Mouse (Mus musculus) kidney, adult 9 months (tissue): ENCODE results near the gene Msmp.

Source experiments
- DNase-seq: peaks from one replicate; pipeline ENCODE4 v3.0.0; 2022

Gene Msmp

DNA sequence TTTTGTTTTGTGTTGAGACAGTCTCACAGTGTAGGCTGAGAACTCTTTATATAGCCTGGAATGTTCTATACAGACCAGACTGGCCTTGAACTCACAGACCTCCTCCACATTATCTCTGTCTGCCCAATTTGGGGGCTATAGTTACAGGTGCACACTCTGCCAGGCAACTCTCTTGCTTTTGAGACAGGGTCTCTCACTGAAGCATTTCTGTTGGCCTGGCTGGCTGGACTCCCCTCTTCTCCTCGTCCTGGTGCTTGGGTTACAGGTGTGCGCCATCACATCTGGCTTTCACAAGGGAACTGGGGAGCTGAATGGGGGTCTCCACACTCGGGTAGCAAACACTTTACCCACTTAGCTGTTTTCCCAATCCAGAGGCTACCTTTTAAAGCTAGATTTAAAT is 7.7 kb upstream of the Msmp start:
- DNase-seq, result no peak

DNA sequence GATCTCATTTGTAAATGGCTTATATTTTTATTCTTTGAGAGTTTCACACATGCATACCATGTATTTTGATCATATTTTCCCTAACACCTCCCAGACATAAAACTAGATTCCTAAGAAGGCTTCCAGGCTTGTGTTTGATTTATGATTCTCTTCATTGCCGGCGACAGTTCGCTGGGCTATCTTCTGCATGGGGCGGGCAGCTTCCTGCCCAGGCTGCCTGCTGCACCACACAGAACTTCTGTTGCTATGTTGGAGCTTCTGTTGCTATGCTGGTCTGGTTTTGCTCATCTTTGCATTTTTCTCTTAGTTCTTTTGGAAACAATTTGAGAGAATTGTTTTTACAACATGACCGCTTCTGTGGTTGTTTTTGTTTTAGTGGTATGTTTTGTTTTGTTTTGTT is 7.2 kb upstream of the Msmp start:
- no peak for DNase-seq

DNA sequence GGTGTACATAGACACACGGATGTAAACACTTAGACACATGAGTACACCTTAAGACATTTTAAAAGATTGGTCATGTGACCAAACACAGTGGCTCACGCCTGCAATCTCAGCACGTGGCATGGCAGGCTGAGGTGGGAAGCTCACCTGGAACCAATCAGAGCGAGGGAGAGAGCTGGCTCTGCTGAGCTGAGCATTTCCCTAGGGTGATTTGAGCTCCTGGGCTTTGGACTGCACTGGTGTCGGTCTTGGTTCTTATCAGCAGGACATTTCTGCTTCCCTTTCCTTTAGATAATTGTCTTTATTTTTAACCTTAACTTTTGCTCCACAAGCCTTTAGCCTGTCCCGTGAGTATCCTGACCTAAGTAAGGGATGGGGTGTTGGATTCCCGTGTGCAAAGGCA is 3.4 kb upstream of the Msmp start:
- DNase-seq, result peak; percentile 55

DNA sequence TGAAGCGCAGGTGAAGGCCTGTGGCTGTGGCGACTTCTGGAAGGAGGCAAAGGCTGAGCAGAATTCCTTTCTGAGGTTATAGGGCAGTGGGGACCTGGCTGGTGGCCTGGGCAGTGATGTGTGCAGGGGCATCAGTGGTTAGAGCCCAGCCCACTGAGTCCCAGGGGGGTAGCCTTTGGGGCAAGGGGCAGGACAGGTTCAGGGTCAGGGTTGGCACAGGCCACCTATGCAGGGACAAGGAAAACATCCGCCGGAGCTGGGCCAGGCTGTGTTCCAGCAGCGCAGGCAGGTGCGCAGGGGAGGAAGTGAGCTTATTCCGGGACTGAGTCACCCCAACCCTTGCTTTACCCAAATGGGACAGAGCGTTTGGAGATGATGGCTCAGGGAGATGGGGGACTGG is 2.1 kb upstream of the Msmp start:
- DNase-seq, result peak; percentile 92

DNA sequence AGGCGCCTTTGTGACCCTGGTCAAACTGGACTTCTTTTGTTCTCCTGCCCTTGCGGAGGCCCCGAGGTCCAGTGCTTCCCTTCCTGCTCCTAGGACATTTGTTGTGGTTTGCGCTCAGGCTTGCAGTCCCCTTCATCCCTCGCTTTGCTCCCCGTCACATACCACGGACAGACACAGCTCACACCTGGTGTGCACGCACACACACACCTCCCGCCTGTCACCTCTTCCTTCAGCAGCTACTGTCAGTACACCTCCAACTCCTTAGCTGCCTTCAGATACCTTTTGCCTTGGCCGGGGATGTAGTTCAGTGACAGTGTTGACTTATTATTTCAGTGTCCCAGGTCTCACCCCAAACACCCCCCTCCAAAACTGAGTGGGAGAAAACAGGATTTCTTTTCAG is 1.4 kb upstream of the Msmp start:
- DNase-seq, result no peak

DNA sequence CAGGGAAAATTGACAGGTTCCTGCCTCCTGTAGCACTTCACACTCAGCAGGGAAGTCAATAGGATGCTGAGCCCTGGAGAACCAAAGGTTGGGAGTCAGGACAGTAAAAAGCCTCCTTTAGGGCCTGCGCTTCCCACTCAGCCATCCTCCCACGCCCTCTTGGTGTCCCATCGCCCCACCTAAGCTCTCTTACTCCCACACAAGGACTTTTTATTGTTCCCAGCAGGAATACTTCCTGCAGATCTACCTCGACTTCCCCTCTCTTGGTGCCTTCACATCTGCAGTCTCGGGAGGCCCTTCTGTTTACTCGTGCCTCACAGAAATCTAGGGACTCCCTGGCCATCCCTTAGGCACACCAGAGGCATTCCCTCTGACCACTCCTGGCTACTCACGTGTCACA is 873 bp downstream of the Msmp start:
- no peak for DNase-seq

DNA sequence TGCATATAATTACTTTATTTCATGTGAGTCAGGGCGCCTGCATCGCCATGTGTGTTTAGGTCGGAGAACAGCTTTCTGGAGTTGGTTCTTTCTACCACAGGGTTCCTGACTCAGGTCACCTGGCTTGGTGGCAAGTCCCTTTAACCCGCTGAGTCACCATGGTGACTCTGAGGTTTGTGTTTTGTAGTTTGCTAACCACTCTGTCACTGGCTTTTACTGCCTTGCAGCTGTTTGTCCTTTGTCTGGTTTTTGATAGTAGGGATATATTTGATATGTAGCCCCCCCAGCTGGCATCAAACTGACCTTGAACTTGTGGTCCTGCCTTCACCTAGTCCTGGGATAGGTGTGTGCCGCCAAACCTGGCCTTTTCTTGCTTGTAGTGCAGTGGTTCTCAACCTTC is 2.1 kb downstream of the Msmp start:
- DNase-seq, result no peak

DNA sequence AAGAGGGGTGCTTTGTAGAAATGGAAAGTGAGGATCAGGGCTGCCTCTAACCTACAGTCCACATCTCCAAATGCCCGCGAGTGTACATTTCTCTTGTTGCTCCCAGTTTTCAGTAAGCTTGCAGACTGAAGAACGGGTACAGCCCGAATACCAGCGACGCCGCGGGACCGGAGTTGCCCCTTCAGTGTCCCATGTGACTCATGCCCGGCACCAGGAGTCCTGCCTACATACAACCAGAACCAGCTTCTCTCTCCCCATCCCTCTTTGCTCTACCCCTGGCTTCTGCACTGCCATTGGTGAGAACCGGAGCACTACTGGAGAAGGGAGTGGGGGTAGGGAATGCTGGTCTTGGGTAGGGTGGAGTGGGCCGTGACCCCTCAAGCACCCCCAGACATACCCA is 2.9 kb downstream of the Msmp start:
- no peak for DNase-seq

DNA sequence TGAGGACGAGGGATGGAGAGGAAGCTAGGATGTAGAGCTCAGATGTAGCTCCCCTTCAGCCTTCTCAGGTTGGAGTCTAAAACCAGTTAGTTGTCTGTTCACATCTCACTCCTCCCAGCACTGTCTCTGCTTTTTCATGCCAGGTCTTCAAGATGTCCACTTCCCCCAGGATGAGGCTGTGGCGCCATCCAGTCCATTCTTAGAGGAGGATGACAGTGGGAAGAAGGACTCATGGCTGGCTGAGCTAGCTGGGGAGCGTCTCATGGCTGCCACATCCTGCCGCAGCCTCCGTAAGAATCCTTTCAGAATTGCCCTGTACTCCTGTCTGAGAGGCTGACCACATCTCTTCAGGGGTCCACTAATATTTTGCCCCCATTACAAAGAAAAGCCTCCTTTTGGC is 3.6 kb downstream of the Msmp start:
- DNase-seq, result no peak

DNA sequence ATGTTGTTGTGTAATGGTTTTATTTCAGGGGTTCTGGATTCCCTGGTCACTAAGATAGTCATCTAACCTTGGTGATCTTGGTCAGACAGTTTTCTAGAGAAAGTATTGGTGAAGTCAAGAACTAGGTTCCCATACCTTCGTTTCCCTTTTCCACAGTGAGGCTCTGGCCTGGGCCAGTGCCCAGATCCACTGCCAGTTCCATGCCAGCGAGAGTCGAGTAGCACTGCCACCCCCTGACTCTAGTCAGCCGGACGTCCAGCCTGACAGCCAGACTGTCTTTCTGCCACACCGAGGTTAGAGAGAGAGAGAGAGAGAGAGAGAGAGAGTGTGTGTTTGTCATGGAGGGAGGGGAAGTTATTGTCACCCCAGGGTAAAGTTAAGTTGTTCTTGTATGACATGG is 4.6 kb downstream of the Msmp start:
- no peak for DNase-seq

DNA sequence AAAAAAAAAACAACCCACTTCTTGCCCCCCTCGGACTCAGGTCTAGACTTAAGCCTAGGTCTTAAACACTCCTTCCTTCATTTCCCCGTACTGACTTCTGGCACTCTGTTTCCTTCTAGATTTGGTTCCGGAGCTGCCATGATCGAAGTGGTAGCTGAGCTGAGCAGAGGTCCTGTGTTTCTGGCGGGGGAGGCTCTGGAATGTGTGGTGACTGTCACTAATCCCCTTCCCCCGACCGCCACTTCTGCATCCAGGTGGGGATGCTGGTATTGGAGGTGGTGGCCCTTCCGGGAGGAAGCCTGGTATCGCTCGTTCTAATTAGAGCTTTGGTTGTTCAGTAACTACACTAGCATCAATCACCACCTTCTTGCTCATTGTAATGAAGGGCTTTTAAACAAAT is 5.0 kb downstream of the Msmp start:
- no peak for DNase-seq

DNA sequence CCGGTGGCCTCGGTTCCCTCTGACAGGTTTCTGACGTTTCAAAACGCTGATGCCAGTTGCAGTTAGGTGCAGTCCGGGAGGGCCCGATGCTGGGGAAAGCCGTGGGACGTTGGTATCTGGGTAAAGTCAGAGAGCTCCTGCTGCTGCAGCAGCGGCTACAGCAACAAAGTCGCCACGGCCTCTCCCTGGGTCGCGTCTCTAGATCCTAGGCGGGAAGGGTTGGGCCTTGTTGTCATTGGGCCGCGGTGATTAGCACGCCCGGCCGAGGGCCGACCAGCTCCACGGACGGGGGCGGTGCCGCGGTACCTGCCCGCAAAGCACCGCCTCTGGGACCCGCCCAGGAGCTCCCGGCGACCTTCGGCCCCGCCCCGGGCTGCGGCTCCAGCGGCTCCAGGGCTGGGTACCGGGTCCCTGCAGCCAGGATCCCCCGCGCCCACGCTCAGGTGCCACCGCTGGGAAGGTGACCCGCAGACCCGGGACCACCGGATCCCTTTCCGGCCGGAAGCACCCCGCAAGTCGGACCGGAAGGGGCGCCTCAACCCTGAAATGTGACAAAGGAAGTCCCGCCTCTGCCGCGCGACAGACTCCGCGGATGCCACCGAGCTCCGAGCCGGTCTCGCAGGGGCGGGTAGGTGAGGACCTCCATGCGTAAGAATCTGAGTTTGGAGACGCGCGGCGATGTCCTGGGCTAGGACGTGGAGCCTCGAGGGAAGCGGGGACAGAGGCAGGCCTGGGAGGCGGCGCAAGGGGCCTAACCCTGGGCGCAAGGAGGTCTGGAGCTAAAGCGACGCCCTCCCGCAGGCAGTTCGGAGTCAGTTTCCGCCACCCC is 5.7 kb downstream of the Msmp start, which contains the start of the genes Rgp1 and Gba2:
Gene Rgp1 (plus strand): TSS at position 340 of the 829 bp plus-strand sequence.
Gene Gba2 (minus strand): TSS at position 498 of the 829 bp plus-strand sequence.
- DNase-seq, result peak; percentile 94

DNA sequence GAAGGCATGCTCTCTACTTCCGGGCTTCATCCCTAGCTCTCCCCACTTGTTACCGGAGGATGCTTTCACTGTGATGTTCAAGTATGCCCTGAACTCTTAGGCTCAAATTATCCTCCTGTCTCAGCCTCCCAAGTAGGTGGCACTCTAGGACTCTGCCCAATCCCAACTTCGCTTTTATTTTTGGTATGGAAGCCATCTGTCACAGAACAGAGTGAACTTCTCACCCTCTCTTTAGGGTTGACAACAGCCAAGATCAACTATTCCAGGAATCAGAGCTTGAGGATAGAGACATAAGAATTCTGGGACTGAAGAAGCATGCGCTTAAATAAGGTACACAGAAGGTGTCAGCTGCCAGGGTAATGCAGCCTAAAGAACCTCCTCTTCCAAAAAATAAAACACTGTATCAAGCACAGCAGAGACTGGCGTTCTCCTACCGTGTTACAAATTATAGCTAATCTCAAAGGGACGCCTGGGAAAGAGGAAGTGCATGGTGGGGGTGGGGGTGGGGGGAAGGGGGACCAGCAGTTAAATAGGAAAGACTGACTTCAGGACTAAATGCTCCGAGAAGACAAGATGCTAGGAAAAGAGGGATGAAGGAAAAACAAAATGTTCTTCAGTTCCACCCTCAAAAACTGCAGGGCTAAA is 6.9 kb downstream of the Msmp start:
- DNase-seq, result no peak

DNA sequence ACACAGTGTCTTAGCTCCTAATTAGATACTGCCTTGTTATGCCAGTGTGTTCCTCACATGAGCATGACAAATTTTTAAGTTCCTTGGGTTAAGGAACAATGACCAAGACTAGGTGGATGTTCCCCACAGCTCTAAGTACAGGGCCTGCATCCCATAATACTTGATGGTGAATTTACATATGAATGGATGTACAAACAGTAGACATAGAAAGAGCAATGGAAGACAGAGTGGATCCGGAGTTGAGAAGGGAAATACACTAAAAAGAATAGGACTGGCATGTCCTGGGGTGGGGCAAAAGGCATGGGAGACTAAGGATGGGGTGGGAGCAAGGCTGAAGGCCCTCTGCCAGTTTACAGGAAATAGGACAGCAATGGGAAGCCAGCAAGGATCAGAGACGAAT is 8.9 kb downstream of the Msmp start:
- DNase-seq, result no peak

DNA sequence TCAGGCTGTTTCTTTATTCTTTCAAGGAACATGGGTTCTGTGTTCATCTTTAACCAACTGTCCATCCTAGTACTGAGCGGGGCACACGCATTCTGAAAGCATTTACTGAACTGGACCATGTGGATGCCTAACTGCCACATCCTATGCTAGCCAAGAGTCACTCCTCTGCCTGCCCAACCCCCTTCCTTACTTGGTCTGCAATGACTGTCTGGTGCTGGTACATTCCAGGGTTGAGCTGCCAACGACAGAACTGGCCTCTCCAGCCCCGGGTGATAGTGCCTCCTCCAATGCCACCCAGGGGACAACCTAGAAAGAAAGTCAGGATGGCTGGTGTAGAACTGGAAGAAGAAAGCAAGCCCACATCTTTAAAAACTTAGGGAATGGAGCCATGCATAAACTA is 10.7 kb downstream of the Msmp start:
- DNase-seq, result no peak

DNA sequence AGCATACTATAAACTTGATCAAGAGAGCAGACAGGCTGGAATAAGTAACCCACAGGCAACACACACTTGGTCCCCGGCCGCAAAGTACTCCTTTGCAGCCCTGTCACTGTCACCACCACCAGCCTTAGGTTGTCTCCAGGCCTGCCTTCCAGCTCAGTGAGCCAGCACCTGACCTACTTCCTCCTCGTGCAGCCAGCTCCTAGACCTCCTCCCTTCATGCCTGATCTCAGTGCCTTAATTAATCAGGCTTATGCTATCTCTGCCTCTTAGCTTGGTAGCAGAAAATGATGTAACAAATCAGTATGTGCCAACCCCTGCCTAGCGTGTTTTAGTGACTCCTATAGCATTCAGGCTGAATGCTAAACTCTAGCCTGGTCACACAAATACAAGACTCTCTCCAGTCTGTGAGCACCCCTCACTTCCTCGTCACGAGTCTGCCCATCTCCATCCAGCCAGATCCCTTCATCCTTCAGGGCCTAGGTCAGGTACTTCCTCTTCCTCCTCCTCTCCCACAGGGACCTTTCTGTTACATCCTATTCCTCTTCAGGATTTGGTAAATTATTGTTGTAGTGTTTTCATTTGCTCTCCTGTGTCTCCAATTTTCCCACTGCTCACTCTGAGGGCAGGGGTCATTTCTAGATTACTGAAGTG is 12.8 kb downstream of the Msmp start:
- no peak for DNase-seq

DNA sequence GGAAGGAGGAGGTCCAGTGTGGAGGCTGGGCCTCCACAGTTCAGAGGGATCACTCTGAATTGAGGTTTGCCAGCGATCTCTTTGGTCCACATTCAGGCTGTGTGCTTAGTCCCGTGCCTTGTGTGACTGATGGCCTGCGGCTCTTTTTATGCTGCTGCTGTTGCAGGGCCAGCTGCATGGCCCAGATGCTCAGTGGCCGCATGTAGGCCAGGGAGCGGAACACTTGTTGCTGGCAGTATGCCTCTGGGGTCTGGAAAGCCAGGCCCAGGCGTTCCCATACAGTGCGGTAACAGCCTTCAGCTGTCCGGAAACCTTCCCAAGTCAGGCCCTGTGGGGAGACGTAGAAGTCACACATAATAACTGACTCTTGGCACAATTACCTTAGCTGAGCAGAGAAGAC is 17.2 kb downstream of the Msmp start:
- DNase-seq, result no peak

DNA sequence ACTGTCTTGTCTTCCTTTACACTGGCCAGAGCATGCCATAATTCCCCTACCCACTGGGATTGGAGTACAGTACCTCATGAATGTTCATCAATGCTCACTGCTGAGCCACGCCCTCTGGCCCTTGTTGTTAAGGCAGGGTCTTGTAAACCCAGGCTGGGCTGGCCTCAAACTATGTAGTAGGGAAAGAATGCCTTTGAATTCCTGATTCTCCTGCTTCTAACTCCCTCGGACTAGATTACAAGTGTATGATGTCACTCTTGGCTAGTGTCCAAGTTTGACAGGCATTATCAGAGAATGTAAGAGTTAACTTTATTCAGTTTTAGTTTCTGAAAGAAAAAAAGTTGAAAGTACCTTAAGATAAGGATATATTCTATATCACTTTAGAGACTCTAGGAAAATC is 20.1 kb downstream of the Msmp start:
- no peak for DNase-seq

DNA sequence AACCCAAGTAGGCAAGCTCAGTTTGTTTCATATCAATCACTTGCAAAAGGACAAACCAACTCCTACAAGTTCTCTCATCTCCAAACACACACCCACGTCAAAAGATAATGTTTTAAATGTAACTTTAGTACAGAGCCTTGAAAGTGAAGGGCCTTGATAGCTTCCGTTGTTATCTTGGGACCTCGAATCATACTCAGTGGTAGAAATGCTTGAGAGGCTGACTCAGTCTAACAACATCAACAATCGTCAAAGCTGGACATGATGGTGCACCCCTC is 20.8 kb downstream of the Msmp start:
- no peak for DNase-seq

DNA sequence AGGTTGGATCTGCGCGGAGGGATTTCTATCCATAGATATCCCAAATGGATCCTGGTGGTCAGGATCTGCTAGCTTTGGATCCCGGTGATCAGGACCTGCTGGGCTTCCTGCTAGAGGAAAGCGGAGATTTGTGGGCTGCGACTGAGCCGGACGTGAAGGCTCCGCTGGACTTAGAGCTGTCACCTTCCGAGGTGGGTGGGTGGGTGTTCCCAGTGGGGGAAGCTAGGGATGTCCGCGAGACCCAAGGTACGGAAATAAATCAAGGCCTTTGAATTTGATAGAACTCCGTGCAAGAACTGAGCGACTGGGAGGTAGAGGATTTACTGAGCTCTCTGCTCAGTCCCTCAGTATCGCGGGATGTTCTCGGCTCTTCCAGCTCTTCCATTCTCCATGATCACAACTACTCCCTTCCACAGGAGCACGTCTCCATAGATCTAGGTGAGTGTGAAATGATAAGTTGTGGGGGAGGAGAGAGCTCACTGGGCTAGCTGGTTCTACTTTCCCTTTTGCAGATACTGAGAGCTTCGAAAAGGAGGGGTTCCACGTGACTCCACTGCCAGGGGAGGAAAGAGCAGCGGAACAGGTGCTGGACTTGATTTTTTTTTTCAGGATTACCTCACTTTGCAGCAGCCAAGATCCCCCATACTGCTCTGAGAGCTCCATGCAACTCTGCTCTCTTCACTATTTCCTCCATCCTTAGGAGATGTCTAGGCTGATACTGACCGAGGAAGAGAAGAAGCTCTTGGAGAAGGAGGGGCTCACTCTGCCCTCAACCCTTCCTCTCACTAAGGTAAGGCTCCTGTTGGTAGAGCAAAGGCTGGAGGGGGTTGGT is 21.3 kb downstream of the Msmp start:
- peak; percentile 37 for DNase-seq

DNA sequence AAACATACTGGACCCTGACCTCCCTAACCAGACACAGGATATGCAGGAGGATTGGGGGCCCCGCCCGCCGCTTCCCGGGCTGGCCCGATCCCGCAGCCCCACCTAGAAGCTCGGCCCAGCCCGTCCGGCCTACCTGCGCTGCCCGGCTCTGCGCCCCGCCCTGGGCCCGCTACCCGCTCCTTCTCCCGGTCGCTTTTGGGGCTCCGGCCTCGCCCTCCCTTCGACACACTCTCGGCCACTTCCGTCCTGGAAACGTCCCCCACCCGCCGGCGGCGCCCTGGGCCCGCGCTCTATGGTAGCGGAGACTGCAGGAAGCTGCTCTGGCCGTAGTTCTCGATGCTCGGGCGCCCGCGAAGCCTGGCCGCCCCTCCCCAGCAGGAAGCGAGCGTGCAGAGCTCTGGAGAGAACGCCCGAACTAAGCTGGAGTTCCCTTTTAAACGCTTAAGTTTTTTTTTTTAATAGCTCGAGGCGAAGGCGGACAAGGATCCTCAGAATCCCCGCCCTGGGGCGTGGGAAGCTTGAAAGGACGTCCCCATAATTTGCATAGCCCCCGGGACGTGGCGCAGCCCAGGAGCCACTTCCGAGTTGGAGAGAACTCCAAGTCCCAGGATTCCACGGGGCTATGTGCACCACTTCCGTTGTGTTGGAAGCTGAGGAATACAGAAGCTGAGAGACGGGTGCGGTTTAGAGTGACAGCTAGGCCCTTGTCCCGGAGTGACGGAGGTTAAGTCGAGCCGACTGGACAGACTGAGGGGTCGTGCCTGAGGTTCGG is 22.1 kb downstream of the Msmp start, which contains the start of the genes Creb3 and Tln1:
Gene Creb3 (plus strand): TSS at position 336 of the 772 bp plus-strand sequence.
Gene Tln1 (minus strand): TSS at position 695 of the 772 bp plus-strand sequence.
- DNase-seq, result peak; percentile 99

DNA sequence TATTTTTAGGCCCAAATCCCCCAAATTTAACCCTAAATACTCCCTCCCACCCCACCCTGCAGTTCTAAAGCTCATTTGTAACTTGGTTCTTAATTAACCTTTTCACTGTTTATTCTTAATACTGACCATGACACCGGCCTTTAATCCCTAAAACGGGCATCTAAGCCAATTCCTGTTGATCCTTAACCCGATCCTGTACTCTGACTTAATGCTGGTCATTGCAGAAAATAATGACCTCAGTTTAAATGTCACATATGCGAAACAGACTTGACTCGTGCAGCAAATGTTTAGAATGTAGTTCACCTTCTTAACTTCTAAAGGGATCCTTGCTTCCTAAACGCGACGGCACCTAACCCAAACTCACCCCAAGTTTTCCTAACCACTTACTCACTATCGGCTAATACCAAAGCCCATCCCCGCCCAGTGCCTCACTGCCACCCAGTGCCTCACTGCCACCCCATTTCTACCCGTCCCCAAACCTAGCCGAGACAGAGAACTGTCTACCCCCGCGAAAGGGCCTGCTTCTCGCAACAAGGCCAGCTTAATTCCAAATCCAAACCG is 22.8 kb downstream of the Msmp start:
- peak; percentile 84 for DNase-seq
